Mouse (Mus musculus): ENCODE data around the gene Hhat.

Hhat gene

DNA sequence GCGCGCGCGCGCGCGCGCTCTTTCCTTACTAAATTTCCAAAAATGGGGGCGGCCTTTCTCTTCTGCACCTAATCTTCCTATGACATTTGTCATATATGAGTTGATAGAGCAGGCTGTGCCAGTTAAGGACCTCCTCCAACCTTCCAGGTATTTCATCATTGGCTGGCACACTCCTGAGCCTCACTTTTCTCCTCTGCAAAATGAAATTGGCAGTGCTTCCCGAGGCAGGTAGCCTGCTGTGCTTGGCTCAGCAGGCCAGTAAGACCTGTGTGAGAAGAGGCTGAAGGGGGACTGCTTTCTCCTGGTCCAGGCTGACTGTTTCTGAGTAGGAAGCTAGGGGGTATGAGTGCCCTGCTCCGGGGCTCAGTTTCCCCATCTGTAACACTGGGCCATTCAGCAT lies 283.5 kb downstream of the Hhat start:
- no peak for DNase-seq (ENCODE audit: low spot score)

DNA sequence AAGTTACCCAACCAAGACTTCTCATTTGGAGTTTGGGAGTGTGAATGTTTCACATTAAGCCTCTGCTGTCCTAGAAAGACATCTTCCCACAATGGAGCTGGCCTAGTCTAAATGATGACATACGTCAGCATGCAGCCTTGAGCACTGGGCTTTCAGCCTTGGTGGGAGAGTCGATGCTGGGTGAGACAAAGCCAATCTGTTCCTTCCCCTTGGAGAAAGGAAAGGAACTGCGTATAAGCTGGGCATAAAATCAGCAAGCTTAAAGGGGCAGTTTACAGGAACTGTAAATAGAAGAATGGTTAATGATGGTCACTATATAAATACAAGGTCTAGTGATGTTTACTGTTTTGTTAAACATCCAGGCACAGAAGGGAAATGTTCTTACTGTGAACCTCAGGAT lies 286.0 kb downstream of the Hhat start:
- no peak for DNase-seq (ENCODE audit: low spot score)

DNA sequence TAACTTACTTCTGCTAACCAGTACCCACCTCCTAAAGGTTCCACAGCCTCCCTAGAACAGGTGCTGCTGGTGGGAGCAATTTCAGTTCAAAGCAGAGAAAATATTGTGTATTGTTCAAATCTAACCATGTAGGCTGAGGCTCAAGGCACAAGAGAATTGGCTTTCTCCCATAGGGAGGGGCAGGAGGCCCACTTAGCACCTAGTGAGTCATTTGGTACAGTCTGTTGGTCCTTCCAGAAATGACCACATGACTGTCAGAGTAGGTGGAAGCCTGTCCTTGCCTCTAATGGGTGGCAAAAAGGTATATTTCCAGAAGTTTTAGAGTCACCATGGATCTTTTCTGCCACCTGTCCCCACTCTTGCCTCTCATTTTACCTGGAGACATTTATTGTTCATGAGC lies 289.6 kb downstream of the Hhat start:
- no peak for DNase-seq (ENCODE audit: low spot score)

DNA sequence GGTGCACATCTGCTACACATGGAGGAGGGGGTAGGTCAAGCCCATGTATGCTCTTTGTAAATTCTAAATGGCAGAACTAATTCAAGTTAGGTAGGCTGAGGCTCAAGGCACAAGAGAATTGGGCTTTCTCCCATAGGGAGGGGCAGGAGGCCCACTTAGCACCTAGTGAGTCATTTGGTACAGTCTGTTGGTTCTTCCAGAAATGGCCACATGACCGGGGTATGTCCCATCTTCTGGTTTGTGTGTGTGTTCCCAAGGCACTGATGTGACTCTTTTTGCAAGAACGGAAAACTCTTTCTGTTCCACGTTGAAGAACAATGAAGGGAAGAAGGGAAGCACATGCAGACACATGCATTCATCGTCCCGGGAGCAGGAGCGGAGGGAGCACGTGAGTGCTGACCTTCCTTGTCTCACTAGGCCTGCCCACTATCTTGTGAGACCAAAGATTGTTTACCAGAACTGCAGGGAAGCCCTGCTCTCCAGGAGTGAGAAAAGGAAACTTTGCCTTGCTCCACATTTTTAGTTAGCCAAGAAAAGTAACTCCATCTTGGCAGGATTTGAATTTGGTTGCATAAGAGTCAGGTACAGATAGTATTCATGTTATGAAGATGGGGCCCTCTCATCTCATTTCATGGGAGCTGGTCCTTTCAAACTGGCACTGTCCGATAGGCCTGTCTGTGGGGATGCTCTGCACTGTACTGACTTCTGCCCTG lies 290.8 kb downstream of the Hhat start:
- no peak for DNase-seq (ENCODE audit: low spot score)

DNA sequence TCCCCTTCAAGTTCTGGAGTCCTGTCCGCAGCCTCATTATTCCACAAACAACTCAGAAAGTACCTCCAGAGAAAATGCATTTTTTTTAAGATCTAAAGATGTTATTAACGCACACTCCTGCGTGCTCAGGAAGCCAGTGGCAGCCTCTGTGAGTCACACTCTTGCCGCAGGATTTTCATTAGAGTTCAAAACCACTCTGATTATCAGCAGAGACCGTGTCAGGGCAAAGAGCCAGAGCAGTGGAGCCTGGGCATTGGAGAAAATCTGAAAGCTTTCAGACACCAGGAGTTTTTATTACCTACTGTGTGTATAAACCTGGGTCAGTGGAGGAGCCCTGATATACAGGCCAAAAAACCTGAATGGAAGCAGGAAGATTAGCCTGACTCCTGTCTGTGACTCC lies 292.8 kb downstream of the Hhat start:
- DNase-seq (ENCODE audit: low spot score) = no peak

DNA sequence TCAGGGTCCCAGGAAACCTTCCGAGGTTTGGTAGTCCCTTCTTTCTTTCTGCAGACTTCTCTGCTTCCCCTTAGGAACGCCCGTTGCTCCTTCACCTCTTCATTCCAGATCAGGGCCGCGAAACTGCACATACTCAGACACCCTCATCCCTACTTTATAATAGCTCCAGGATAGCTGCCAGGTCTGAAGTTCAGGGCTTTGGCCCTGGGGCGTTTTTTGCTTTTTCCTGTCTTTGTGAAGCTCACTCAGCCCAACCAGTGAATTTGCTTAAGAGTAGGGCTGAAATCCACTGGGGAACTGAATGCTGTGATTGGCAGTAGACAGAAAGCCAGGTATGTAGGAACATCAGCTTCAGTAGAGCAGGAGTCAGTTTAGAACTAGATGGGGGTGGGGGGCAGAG lies 293.5 kb downstream of the Hhat start:
- no peak for DNase-seq (ENCODE audit: low spot score)

DNA sequence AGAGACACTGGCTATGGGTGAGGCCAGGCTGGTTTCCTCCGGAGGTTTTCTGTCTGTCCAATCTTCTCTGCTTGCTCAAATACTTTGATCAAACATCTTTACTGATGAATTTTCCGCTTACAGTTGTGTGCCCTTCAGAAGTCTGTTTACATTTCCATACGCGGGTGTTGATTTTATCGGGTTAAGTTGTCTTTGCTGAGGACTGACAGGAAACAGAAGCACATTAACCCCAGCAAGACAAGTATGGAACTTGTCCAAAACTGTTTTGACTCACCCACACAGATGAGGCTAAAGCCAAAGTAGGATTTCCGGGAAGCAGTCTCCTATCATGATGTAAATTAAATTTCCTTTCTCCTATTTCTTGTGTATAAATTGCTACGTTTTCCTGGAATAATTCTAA lies 294.3 kb downstream of the Hhat start:
- DNase-seq (ENCODE audit: low spot score) = no peak

DNA sequence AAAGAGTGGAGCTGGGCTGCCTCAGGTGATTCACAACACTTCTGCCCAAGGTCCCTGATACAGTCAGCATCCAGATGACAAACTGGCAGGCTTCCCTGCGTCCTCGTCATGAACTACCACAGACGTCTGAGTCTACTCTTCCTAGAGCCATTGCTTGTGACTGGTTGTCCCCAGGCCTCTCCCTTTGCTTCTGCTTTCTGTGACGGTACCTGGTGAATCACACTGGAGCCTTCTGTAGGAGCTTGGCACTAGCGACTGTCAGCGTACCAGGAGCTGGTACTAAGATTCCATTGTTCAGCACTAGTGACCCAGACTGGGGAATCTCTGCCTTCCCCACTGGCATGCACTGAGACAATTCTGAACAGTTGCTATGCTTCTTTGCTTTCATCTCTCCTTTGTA lies 297.9 kb downstream of the Hhat start:
- DNase-seq (ENCODE audit: low spot score) = no peak

DNA sequence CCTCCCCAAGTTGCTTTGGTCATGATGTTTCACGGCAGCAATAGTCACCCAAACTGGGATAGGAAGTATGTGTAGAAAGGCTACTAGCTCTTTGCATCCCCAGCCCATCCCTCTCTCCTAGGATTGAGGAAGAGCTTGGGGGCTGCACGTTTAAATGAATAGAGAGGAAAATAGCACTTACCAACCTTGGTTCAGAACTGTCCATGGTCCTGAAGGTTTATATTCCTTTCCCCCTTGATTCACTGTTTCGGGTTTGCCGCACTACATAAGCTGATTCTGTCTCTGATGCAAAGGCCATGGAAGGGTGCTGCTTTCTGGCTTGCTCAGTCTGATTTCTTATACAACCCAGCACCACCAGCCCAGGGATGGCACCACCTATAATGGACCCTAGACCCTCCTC lies 298.7 kb downstream of the Hhat start:
- DNase-seq (ENCODE audit: low spot score) = peak; percentile 79

DNA sequence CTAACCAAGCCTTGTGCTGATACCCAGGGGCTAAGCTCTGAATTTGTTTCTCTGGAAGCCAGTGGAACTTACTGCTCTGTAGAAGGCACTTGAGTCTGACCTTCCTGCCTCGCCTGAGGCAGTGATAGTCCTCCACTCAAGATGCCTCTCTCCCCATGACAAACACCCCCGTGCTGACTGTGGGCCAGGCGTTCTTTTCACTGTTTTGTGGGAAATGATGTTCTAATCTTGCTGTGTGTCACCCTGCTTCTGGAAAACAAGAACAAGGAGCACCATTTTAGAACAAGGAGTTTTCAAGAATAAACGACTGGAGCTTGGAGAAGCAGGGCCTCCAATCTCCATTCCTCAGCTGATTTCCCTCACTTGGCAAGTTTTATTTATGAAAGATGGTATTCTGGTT lies 307.3 kb downstream of the Hhat start:
- DNase-seq (ENCODE audit: low spot score) = no peak

DNA sequence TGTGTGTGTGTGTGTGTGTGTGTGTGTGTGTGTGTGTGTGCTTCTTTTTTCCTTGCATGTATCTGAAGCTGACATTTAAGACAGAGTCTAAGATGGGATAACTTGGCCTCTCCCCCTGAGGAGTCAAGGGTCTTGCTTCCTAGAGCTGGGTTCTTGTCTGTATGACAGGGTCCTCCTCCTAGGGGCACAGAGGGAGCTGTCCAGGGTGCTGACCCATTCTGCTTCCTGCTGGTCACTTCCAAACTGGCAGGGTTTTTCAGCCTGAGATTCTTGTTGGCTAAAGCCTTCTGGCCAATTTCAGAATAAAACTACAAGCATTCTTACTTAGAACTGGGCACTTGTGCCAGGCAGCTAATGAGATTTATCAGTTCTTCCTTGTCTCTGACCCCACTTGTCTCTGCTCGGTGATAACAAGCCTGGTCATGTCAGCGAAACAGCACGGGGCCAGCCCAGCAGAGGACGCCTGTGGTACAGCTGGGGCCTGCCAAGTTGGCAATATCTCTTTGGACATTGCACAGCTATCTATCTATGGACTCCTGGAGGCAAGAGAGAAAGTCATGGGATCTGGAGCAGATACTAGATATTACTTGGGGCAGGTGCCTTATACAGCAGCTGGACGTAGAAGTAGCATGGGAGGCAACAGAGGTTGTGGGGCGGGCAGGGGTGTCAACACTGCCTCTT lies 313.4 kb downstream of the Hhat start:
- peak; percentile 80 for DNase-seq (ENCODE audit: low spot score)

DNA sequence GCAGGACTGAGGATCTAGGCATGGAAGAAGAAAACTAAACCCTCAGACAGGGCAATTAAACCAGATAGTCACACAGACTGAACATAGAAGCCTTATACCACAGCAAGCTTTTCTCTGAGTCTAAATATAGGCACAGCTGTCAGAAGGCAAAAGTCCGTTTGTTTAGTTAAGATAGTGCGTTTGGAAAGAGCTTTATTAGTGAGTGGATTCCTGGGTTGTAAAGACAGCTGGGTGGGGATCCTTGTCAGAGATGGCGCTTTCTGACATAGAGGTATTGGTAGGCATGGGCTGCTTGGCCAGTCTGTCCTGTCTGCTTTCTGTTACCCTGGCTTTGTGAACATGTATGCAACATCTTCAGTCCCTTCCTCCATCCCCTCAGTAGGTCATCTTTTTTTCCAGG lies 314.0 kb downstream of the Hhat start:
- DNase-seq (ENCODE audit: low spot score) = no peak

DNA sequence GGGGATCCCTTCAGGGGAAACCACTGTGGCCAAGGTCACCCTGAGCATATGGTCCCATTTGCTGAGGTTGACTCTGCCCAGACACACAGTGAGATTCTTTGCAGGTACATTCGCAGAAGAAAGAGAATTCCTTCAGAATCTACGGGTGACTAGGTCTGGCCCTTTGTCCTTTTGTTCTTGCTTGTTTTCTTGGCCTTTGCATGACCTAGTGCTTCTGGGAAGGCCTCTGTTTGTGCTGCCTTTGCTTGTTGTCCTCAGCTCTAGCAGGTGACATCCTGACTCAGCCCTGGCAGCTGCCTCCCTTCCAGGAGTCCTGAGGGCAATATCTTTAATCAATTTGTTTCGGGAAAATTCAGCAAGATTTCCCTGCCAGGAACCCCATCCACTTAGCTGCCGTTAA lies 316.0 kb downstream of the Hhat start:
- DNase-seq (ENCODE audit: low spot score) = no peak

DNA sequence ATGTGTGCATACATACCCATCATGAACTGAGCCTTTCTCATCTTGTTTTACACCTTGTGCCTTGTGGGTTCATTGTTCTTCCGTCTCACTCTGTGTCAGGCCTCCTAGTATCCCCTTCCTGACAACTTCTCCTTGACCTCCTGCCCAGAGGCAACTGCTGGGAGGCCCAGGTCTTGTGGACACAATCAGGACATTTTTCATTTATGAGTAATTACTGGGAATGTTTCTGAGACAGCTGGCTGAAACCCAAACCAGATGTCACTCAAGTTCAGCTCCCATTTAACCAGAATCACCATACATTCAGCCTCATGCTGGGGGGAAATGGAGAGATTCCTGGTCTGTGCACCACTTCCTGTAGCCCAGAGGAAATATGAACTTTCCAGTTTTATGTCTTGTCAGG lies 316.5 kb downstream of the Hhat start:
- DNase-seq (ENCODE audit: low spot score) = peak; percentile 5

DNA sequence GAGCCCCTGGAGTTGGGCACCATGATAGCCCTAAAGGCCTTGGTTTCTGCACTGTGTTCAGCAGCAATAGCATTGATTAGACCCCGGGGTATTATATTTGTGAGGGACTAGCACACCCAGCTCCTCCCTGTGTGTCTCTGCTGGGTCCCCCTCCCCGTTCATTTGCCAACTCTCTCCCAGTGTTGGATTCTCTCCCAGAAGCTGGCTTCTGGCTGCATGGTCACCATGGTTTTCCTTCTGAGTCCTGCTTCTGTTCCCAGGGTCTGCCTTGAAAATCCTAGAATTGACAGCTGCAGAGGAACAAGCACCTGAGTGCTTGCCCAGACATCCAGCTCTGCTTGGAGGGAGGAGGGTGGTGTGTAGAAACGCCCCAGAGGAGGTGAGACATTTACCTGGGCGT lies 319.3 kb downstream of the Hhat start:
- no peak for DNase-seq (ENCODE audit: low spot score)

DNA sequence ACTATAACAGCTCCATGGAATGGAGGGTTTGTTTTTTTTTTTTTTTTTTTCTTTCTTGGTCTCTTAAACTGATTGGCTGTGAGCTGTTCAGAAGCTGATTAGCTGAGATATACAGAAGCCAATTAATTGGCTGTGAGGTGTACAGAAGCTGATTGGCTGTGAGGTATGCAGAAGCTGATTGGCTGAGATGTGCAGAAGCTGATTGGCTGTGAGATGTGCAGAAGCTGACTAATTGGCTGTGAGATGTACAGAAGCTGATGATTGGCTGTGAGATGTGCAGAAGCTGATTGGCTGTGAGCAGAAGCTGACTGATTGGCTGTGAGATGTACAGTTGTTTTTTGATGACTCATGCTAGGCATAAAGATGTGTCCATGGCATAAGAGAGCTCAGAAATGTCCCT lies 320.6 kb downstream of the Hhat start:
- no peak for DNase-seq (ENCODE audit: low spot score)

DNA sequence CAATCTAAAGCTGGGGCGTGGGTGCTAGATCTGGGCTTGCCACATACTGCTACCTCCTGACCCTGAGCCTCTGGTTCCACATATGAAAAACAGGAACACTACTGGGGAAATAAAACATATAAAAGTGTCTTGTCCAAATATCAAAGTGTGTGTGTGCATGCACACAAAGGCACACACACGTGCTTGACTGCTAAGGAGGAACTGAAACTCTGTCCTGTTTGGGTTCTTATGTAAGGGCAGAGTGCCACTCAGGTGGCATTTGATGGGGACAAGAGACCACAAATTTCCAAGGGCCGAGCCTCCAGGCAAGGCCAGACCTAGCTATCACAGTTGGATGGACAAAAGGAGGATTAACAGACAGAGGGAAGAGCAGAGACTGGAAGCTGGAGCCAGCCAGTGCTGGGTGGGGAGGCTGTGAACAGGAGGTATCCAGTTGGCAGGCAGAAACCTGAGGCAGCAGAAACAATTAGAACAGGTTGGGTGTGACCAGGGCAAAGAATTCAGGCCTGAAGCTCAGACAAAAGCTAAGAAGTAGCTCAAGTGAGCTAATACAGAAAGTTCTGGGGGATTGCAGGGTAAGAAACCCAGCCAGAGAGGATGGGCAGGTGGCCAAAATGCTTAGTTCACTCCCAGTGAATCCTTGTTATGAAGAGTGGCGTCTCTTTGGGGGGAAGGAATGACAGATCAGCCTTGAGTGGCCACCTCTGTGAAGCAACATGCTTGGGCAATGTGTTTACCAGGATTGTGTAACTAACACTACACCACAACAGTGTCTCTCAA lies 321.3 kb downstream of the Hhat start:
- no peak for DNase-seq (ENCODE audit: low spot score)

DNA sequence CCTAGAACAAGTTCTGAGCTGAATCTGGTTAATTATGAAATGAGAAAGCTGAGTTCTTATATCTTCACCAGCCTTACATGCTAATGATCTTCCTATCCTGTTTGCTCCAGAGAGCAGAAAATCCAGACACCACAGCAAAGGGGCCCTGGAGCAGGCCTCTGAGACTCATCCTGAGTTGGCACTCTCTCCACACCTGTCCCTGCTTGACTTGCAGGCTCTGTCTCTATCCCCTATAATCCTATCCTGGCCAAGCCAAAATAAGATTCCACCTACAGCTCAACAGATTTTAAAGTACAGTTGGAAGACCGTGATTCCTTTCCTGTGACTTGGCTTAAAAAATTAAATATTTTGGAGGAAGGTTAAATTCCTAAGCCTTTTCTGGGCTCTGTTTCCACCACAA lies 322.5 kb downstream of the Hhat start:
- no peak for DNase-seq (ENCODE audit: low spot score)

DNA sequence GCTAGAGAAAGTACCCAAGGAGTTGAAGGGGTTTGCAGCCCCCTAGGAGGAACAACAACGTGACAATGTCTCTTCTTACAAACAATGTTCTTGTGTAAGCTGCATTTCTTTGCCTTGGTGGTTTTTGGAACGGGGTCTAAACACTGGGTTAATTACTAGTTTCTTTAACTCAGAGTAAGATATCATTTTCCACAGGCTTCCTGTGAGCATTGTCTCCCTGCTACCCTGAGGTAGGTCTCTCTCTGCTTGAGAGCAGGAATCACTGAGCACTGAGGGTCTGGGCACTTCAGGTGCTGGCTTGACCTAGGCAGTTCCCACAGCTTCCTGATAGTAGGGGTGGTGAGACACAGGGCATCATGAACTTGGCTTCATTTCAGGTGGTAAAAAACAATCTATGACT lies 323.4 kb downstream of the Hhat start:
- no peak for DNase-seq (ENCODE audit: low spot score)
